Mouse (Mus musculus): Measurements from ENCODE around the gene Olfr159. TPM values are rescaled to one million over a fixed set of nuclear protein-coding genes. Genes with fewer than 3 reads are reported as not detected.

The Olfr159 gene
- polyA plus RNA-seq, 1 experiment from 2014 or later, result not detected

DNA sequence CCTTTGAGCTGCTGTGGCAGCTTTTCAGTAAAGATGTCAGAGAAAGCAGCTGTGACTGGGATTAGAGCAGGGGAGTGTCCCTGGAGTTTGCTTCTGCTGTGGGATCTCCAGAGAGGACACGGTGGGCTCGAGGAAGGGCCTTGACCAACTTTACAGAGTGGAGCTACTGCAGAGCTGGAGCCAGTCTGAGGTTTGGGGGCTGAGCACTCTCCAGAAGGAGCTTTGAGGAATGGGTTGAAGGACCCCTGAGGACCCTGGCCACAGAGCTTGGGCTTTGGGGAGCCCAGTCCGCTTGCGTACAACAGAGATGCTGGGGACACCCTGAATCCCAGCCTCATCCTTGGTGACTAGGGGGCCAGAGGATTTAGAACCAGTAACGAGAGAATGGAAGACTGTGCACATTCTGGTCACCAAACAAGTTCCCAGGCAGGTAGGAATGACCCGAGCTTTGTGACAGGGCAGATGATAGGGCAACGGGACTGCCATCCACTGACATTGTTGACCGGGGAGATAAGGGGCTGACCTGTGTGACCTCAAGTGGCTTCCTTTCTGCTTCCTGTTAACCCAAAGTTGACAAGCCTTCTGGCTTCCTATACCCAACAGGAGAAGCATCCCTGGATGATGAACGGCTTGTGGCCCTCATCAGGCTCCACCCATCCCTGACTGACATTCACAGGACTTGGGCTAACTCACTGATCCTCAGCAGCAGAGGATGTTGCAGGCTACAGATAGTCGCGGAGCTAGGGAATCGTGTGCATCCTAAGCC lies 44.4 kb downstream of the Olfr159 start:
- H3K4me2 ChIP-seq (replicated peaks; ENCODE audit: low read depth, low read length), result no peak overlapping the region
- H3K36me3 ChIP-seq (ENCODE audit: control insufficient read depth, insufficient read depth, low read length), result no peaks in the 10 kb centered on the region
- no peak for ATAC-seq (ENCODE audit: low FRiP score, low TSS enrichment)
- no peak overlapping the region for H3K4me3 ChIP-seq (ENCODE audit: low read length)
- WGBS, result 68% methylated on average over 12 of the region's 12 CpGs
- no peaks in the 10 kb centered on the region for H3K27me3 ChIP-seq (ENCODE audit: control insufficient read depth, insufficient read depth, low read length)
- H3K9ac ChIP-seq (ENCODE audit: low read depth, low read length), result no peak overlapping the region
- H3K9me3 ChIP-seq (ENCODE audit: control insufficient read depth, low read length), result no peaks in the 10 kb centered on the region
- peaks cover 11% of the 10 kb centered on the region; the same call in 1 of the 2 replicates for H3K4me1 ChIP-seq (ENCODE audit: control insufficient read depth, insufficient read depth, low read length)
- H3K27ac ChIP-seq (ENCODE audit: low read depth, low read length), result no peak overlapping the region

DNA sequence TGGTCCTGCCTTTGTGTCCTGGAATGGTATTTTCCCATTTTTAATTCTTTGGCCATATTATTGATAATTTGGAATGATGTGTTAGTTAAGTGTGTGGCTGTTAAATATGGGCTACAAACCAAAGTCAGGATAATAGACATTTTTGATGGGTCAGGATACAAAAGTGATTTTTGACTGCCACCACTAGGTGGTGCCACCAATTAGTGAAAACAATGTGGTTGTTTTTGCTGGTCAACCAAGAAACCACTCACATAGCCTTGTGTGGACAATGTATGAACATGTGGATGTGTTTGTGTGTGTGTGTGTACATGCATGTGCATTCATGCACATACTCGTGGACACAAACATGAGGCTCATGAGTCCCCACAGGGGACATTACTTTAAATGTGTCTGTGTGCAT lies 46.0 kb downstream of the Olfr159 start:
- Histone ChIP-seq H3K9me3 (ENCODE audit: control insufficient read depth, low read length) (no peaks in the 10 kb centered on the region), H3K9ac (ENCODE audit: low read depth, low read length) (no peak overlapping the region), H3K4me1 (ENCODE audit: control insufficient read depth, insufficient read depth, low read length) (peaks cover 5% of the 10 kb centered on the region; the same call in 1 of the 2 replicates), H3K27ac (ENCODE audit: low read depth, low read length) (no peak overlapping the region), H3K4me3 (ENCODE audit: low read length) (no peak overlapping the region), H3K27me3 (ENCODE audit: control insufficient read depth, insufficient read depth, low read length) (no peaks in the 10 kb centered on the region), H3K36me3 (ENCODE audit: control insufficient read depth, insufficient read depth, low read length) (no peaks in the 10 kb centered on the region), H3K4me2 (replicated peaks; ENCODE audit: low read depth, low read length) (no peak overlapping the region)
- no peak for ATAC-seq (ENCODE audit: low FRiP score, low TSS enrichment)
- 39% methylated on average over 1 of the region's 1 CpGs for WGBS

DNA sequence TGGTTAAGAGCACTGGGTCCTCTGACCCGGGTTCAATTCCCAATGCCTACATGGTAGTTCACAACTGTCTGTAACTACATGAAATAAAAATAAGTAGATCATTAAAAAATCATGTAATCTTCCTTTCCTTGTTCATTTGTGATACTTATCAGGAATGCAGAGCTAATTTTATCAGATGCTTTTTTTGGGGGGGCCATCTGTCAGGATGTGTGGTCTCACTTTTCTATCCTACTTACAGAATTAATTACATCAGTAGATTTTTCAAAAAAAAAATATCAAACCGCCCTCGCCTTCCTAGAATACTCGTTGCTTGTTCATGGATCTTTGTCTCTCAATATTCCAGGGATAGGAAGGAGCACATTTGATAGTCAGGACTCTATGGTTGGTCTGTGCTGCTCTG lies 48.6 kb downstream of the Olfr159 start:
- 91% methylated on average over 4 of the region's 4 CpGs for WGBS
- ATAC-seq (ENCODE audit: low FRiP score, low TSS enrichment), result no peak
- H3K4me3 ChIP-seq (ENCODE audit: low read length), result no peak overlapping the region

DNA sequence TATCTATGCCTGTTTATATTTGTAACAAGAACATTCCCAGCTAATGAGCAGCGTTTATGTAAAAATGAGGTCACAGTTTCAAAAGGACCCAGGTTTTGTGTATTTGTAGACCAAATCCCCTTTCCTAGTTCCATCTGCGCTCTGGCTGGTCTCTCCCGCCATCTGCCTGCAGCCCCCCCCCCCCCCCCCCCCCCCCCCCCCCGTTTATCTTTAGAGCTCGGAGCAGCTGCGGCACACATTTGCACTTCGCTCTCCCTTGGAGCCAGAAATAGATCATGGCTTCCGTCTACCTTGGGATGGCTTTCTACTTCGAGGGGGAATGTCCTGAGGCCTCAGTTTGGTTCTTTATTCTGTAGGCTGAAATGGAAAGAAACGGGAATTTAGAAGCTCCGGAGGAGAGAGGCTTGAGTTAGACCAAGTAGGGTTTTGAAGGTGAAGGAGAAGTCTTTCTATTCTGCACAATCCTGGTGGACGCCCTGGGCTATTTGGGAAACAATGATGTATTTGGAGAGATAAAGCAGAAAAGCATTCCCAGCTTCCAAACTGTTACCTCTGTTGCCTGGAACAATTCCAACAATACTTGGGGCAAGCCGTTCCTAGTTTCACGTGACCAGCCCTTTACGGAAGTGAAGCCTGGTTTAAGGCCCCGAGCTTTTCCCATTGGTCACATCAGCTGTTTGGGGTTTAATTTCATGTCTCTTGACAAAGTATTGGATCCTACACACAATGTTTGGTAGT lies 50.1 kb downstream of the Olfr159 start:
- Histone ChIP-seq H3K27me3 (ENCODE audit: control insufficient read depth, insufficient read depth, low read length) (no peaks in the 10 kb centered on the region), H3K4me1 (ENCODE audit: control insufficient read depth, insufficient read depth, low read length) (no peaks in the 10 kb centered on the region), H3K9me3 (ENCODE audit: control insufficient read depth, low read length) (no peaks in the 10 kb centered on the region), H3K4me3 (ENCODE audit: low read length) (no peak overlapping the region), H3K36me3 (ENCODE audit: control insufficient read depth, insufficient read depth, low read length) (no peaks in the 10 kb centered on the region), H3K9ac (ENCODE audit: low read depth, low read length) (no peak overlapping the region), H3K27ac (ENCODE audit: low read depth, low read length) (no peak overlapping the region), H3K4me2 (replicated peaks; ENCODE audit: low read depth, low read length) (no peak overlapping the region)
- no peak for ATAC-seq (ENCODE audit: low FRiP score, low TSS enrichment)
- 76% methylated on average over 13 of the region's 16 CpGs for WGBS

More for the DNA sequence above, 48.6 kb downstream of the Olfr159 start:
- peaks cover 5% of the 10 kb centered on the region; the same call in 1 of the 2 replicates for H3K4me1 ChIP-seq (ENCODE audit: control insufficient read depth, insufficient read depth, low read length)
- H3K4me2 ChIP-seq (replicated peaks; ENCODE audit: low read depth, low read length), result no peak overlapping the region
- H3K27me3 ChIP-seq (ENCODE audit: control insufficient read depth, insufficient read depth, low read length), result no peaks in the 10 kb centered on the region
- H3K27ac ChIP-seq (ENCODE audit: low read depth, low read length), result no peak overlapping the region
- no peak overlapping the region for H3K9ac ChIP-seq (ENCODE audit: low read depth, low read length)
- no peaks in the 10 kb centered on the region for H3K36me3 ChIP-seq (ENCODE audit: control insufficient read depth, insufficient read depth, low read length)
- H3K9me3 ChIP-seq (ENCODE audit: control insufficient read depth, low read length), result no peaks in the 10 kb centered on the region

Other genes with a start within 250 kb of the Olfr159 start
- 208 and 212 TPM in 2 replicates for gene Tpm2, start 247.2 kb downstream of the Olfr159 start, polyA plus RNA-seq (2014; fragmentation: Nextera tagmentation; extraction: Ambion mirVana)
- 50.2 and 55.7 TPM in 2 replicates for gene Creb3, start 208.7 kb downstream of the Olfr159 start, polyA plus RNA-seq (2014; fragmentation: Nextera tagmentation; extraction: Ambion mirVana)
- 72.6 and 87.2 TPM in 2 replicates for gene Tln1, start 208.3 kb downstream of the Olfr159 start, polyA plus RNA-seq (2014; fragmentation: Nextera tagmentation; extraction: Ambion mirVana)
- 27.9 and 34.4 TPM in 2 replicates for gene Rgp1, start 192.3 kb downstream of the Olfr159 start, polyA plus RNA-seq (2014; fragmentation: Nextera tagmentation; extraction: Ambion mirVana)
- gene Gba2, start 192.1 kb downstream of the Olfr159 start, polyA plus RNA-seq (2014; fragmentation: Nextera tagmentation; extraction: Ambion mirVana), result 13.1 and 17.9 TPM in 2 replicates
- 0.63 and 1.0 TPM in 2 replicates for gene Msmp, start 186.5 kb downstream of the Olfr159 start, polyA plus RNA-seq (2014; fragmentation: Nextera tagmentation; extraction: Ambion mirVana)
- 6.0 and 11.1 TPM in 2 replicates for gene Npr2, start 139.1 kb downstream of the Olfr159 start, polyA plus RNA-seq (2014; fragmentation: Nextera tagmentation; extraction: Ambion mirVana)
- 0.93 and 1.3 TPM in 2 replicates for gene Spag8, start 117.4 kb downstream of the Olfr159 start, polyA plus RNA-seq (2014; fragmentation: Nextera tagmentation; extraction: Ambion mirVana)
- 107 and 136 TPM in 2 replicates for gene Hint2, start 114.5 kb downstream of the Olfr159 start, polyA plus RNA-seq (2014; fragmentation: Nextera tagmentation; extraction: Ambion mirVana)
- 2.6 and 3.2 TPM in 2 replicates for gene Tmem8b, start 102.0 kb downstream of the Olfr159 start, polyA plus RNA-seq (2014; fragmentation: Nextera tagmentation; extraction: Ambion mirVana)
- gene Fam221b, start 101.9 kb downstream of the Olfr159 start, polyA plus RNA-seq (2014; fragmentation: Nextera tagmentation; extraction: Ambion mirVana), result 2.6 and 3.7 TPM in 2 replicates
- not detected in 2 replicates for gene Olfr70, start 70.2 kb downstream of the Olfr159 start, polyA plus RNA-seq (2014; fragmentation: Nextera tagmentation; extraction: Ambion mirVana)
- gene Olfr71, start 60.8 kb downstream of the Olfr159 start, polyA plus RNA-seq (2014; fragmentation: Nextera tagmentation; extraction: Ambion mirVana), result not detected in 2 replicates
- 0.40 and 1.0 TPM in 2 replicates for gene Hrct1, start 43.8 kb downstream of the Olfr159 start, polyA plus RNA-seq (2014; fragmentation: Nextera tagmentation; extraction: Ambion mirVana)
- 0.04 and 0.14 TPM in 2 replicates for gene Spaar, start 41.0 kb downstream of the Olfr159 start, polyA plus RNA-seq (2014; fragmentation: Nextera tagmentation; extraction: Ambion mirVana)
- not detected in 2 replicates for gene Olfr156, start 52.9 kb upstream of the Olfr159 start, polyA plus RNA-seq (2014; fragmentation: Nextera tagmentation; extraction: Ambion mirVana)
- not detected in 2 replicates for gene Olfr157, start 69.2 kb upstream of the Olfr159 start, polyA plus RNA-seq (2014; fragmentation: Nextera tagmentation; extraction: Ambion mirVana)
- not detected in 2 replicates for gene Olfr155, start 80.6 kb upstream of the Olfr159 start, polyA plus RNA-seq (2014; fragmentation: Nextera tagmentation; extraction: Ambion mirVana)
- gene Reck, start 104.5 kb upstream of the Olfr159 start, polyA plus RNA-seq (2014; fragmentation: Nextera tagmentation; extraction: Ambion mirVana), result 16.9 and 26.2 TPM in 2 replicates
- gene Glipr2, start 186.4 kb upstream of the Olfr159 start, polyA plus RNA-seq (2014; fragmentation: Nextera tagmentation; extraction: Ambion mirVana), result 51.4 and 63.6 TPM in 2 replicates
- not detected in 2 replicates for gene Ccin, start 212.5 kb upstream of the Olfr159 start, polyA plus RNA-seq (2014; fragmentation: Nextera tagmentation; extraction: Ambion mirVana)
- gene Clta, start 233.4 kb upstream of the Olfr159 start, polyA plus RNA-seq (2014; fragmentation: Nextera tagmentation; extraction: Ambion mirVana), result 242 and 272 TPM in 2 replicates